Mouse (Mus musculus) megakaryocyte, embryonic 14.5 days (primary cell): ENCODE measurements around the gene Eya3.

Experiments used
- FLI1 ChIP-seq: IDR thresholded peaks from 2 replicates; pipeline ENCODE4 v1.6.1; 2012; ENCODE audit warnings: low read length, inconsistent platforms, mixed read lengths
- GATA1 ChIP-seq: IDR thresholded peaks from 3 replicates; pipeline ENCODE4 v1.6.1; 2012; ENCODE audit warnings: mixed read lengths, low read length, inconsistent platforms, borderline replicate concordance

- TF ChIP-seq GATA1 (no peak), FLI1 (no peak)
Measured at GRCm38 (mm10) chr4:132598861-132599260, 39.9 kb upstream of the Eya3 start.
